Mouse (Mus musculus) testis, adult 2 months (tissue): ENCODE measurements around the gene Cnbp. TPM values are rescaled to one million over a fixed set of nuclear protein-coding genes. Genes with fewer than 3 reads are reported as not detected.
A peak's percentile ranks its signal among the peaks of the same experiment; 100 is the strongest.

Source experiments
- H3K27ac ChIP-seq: fragments of 200-500 bp; 2 replicates; pipeline ENCODE4 v1.5.1; 2012; ENCODE audit warnings: low read depth, low read length; ENCODE audit not compliant: control insufficient read depth, insufficient read depth
- H3K27me3 ChIP-seq: fragments of 200-500 bp; 2 replicates; pipeline ENCODE4 v1.6.1; 2012; ENCODE audit warnings: mild to moderate bottlenecking, low read length, moderate library complexity; ENCODE audit not compliant: control insufficient read depth, insufficient read depth
- H3K36me3 ChIP-seq: fragments of 200-500 bp; 2 replicates; pipeline ENCODE4 v1.6.1; 2012; ENCODE audit warnings: mild to moderate bottlenecking, low read length; ENCODE audit not compliant: control insufficient read depth, insufficient read depth
- H3K4me1 ChIP-seq: fragments of 200-500 bp; 2 replicates; pipeline ENCODE4 v1.6.1; 2012; ENCODE audit warnings: low read length; ENCODE audit not compliant: control insufficient read depth, insufficient read depth
- H3K4me3 ChIP-seq: fragments of 200-500 bp; 2 replicates; pipeline ENCODE4 v1.5.1; 2012; ENCODE audit warnings: low read depth, mild to moderate bottlenecking, low read length, moderate library complexity, mixed read lengths; ENCODE audit not compliant: control insufficient read depth
- CTCF ChIP-seq: fragments of 200-500 bp; IDR thresholded peaks from 2 replicates; pipeline ENCODE4 v1.5.1; 2012; ENCODE audit warnings: low read depth, mild to moderate bottlenecking, inconsistent platforms, low read length, moderate library complexity; ENCODE audit not compliant: control insufficient read depth, insufficient read depth, insufficient replicate concordance
- POLR2A ChIP-seq: fragments of 200-500 bp; IDR thresholded peaks from 2 replicates; pipeline ENCODE4 v1.6.1; 2012; ENCODE audit warnings: low read depth, mild to moderate bottlenecking, inconsistent platforms, low read length, moderate library complexity; ENCODE audit not compliant: control insufficient read depth
- polyA plus RNA-seq: library from polyadenylated mRNA; depleted of rRNA; stranded (reverse); fragments of >200 nt; gene quantifications from 2 replicates; pipeline ENCODE4 v1.2.3, GENCODE M21; 2012

Cnbp gene
- polyA plus RNA-seq, 1 experiment, result 130 TPM

DNA sequence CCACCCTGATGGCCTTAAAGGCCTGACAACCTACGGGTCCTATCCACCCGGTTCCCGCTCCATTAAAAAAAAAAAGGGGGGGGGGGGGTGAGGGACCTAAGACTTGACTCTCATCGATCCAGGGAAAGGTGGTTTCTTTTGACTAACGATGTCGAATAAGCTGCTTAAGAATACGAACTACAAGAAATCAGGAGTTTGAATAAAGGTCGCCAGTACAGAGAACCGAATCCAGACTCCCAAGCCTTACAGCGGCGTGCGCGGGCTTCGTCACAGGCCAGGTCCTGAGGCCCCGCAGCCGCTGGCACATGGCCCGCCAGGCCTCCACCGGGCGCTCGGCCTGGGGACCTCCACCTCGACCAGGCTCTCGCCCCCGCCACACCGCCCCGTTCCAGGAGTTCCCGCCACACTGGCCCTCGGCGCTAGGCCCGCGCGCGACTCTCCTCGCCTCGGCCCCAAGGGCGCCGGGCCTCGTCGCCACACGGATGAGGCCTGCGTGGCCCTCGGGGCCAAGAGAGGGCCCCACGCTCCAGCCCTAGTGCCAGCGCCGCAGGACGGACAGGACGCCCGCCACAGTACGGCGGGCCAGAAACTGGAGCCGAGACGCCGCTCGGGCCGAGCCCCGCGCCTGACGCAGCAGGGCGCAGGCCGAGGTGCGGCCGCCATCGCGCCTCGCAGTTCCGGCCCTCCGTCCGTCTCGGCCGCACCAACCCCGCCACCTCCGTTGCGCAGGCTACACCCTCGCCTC, 579 bp downstream of the Cnbp start:
- Histone ChIP-seq H3K27me3 (no peaks in the 10 kb centered on the region), H3K27ac (peak overlapping the region; percentile 100), H3K36me3 (no peaks in the 10 kb centered on the region), H3K4me3 (peak overlapping the region; percentile 98), H3K4me1 (peaks cover 6% of the 10 kb centered on the region)
- TF ChIP-seq CTCF, result no peak
- TF ChIP-seq POLR2A, result no peak

DNA sequence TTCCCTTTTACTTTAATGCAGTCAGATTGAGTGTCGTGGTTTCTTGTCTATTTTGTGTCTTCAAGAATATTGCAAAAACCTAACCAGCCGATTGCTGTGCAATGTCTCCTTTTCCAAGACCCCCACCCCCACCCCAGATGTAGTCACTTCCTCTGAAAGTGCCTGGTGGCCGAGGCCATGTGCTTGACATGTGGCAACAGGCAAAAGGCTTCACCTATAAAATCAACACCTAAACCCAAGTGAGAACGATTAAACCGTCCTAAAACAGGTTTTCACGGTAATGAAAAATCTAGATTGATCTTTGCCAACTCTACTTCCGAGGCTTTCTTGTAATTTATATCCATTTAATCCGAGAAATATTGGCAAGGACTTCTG, 1.1 kb downstream of the Cnbp start:
- H3K4me3 ChIP-seq, result peak overlapping the region; percentile 98
- TF ChIP-seq CTCF, result no peak
- TF ChIP-seq POLR2A, result no peak
- peak overlapping the region; percentile 100 for H3K27ac ChIP-seq
- peaks cover 6% of the 10 kb centered on the region for H3K4me1 ChIP-seq
- H3K27me3 ChIP-seq, result no peaks in the 10 kb centered on the region
- no peaks in the 10 kb centered on the region for H3K36me3 ChIP-seq

DNA sequence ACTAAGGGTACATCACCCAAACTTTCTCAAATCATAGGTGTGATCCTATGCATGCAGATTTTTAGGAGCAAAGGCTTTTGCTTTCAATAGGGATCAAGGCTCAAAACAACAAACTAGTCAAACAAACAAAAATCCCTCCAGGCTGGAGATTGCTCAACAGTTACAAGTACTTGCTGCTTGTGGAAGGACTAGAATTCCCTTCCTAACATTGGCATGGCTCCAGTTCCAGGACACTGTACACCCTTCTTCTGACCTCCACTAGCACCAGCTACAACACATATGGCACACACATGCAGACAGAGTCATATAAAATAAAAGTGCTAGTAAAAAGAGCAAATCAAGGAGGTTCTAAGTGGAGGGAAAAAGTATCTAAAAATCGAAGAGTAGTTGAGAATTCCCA, 4.1 kb downstream of the Cnbp start:
- no peaks in the 10 kb centered on the region for H3K27me3 ChIP-seq
- peaks cover 2% of the 10 kb centered on the region; the same call in 1 of the 2 replicates for H3K36me3 ChIP-seq
- peaks cover 6% of the 10 kb centered on the region for H3K4me1 ChIP-seq
- no peak overlapping the region for H3K4me3 ChIP-seq
- no peak overlapping the region for H3K27ac ChIP-seq
- no peak for TF ChIP-seq POLR2A
- TF ChIP-seq CTCF, result no peak

DNA sequence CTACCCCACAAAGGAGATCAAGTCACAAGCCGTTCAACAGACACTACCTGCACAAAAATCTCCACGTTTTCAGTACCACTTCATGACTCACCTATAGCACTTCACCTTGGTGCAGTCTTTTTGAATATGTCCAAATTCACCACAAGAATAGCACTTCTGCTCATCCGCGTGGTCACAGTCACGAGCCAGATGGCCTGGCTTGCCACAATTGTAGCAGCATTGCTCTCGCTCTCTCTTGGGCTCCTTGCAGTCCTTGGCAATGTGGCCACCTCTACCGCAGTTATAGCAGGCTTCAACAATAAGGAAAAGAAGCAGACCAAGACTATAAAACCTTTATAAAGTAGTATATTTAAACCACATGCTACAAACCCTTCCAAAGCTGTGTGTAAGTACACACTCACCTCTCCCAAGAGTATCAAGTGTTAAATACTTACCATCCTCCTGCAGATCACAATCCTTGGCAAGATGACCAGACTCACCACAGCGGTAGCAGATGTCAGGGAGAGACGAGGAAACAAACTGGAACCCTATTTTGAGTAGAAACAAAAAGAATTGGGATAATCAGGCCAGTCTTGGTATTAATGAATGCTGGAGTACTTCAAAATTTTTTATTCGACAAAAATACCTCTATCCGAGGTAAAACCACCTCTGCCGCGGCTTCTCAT, 5.7 kb downstream of the Cnbp start:
- Histone ChIP-seq H3K4me3 (no peak overlapping the region), H3K36me3 (peaks cover 2% of the 10 kb centered on the region; the same call in 1 of the 2 replicates), H3K27me3 (no peaks in the 10 kb centered on the region), H3K4me1 (peaks cover 3% of the 10 kb centered on the region), H3K27ac (no peak overlapping the region)
- TF ChIP-seq POLR2A, result no peak
- no peak for TF ChIP-seq CTCF

DNA sequence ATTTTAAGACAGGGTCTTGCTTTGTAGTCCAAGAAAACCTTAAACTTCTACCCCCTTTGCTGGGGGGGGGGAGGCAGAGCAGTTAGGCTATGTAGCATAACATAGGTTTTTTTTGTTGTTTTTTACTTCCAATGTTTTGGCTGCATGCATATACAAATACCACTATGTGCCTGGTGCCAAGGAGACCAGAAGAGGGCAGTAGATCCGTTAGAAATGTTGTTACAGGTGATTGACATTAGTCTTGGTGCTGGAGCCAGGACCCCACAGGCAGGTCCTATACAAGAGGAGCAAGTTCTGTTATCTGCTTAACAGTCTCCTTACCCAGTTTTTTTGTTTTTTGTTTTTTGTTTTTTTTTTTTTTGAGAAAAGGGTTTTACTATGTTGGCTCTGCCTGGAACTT, 8.7 kb downstream of the Cnbp start:
- Histone ChIP-seq H3K27ac (no peak overlapping the region), H3K4me3 (no peak overlapping the region), H3K36me3 (peaks cover 2% of the 10 kb centered on the region; the same call in 1 of the 2 replicates), H3K27me3 (no peaks in the 10 kb centered on the region), H3K4me1 (no peaks in the 10 kb centered on the region; the same call in 1 of the 2 replicates)
- TF ChIP-seq POLR2A (no peak), CTCF (no peak)

DNA sequence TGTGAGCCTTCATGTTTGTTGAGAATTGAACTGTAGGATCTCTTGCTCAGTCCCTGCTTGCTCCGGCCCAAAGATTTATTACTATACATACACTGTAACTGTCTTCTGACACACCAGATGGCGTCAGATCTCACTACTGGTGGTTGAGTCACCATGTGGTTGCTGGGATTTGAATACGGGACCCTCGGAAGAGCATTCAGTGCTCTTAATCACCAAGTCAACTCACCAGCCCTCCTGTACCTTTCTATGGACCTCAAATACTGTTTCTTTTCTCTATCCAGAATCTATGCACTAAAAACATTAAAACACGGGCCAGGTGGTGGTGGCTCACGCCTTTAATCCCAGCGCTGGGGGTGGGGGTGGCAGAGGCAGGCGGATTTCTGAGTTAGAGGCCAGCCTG, 9.3 kb downstream of the Cnbp start:
- H3K36me3 ChIP-seq, result peaks cover 2% of the 10 kb centered on the region; the same call in 1 of the 2 replicates
- no peak for TF ChIP-seq CTCF
- TF ChIP-seq POLR2A, result no peak

DNA sequence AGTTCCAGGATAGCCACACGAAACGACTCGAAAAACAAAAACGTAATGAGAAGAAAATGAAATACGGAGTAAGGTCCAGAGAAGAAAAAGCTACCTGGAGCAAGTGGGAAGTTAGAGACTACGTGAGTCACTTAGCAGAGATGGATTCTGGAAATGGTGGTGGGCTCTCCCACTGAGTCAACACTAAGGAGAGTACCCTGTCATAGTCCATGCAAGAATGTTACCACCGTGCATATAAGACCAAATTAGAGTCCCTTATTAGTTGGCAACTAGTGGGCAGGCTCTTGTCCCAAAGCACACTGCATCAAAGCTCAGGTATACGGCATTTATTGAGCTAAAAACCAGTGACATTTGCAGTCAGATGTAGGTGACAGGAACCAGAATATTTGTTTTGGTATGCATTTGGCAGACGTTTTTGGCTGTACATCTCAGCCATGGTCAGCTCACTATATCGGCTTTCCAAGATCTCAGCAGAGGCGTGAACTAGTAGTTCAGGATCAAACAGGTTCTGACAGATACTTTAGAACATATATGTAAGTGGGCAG, 11.0 kb downstream of the Cnbp start:
- Histone ChIP-seq H3K27ac (no peak overlapping the region), H3K36me3 (peaks cover 2% of the 10 kb centered on the region; the same call in 1 of the 2 replicates), H3K4me3 (peak overlapping the region; percentile 47; the same call in 1 of the 2 replicates), H3K4me1 (no peaks in the 10 kb centered on the region; the same call in 1 of the 2 replicates), H3K27me3 (no peaks in the 10 kb centered on the region)
- no peak for TF ChIP-seq CTCF
- TF ChIP-seq POLR2A, result no peak

More for the DNA sequence above, 9.3 kb downstream of the Cnbp start:
- Histone ChIP-seq H3K27me3 (no peaks in the 10 kb centered on the region), H3K4me1 (no peaks in the 10 kb centered on the region; the same call in 1 of the 2 replicates), H3K4me3 (no peak overlapping the region), H3K27ac (no peak overlapping the region)
